Mouse (Mus musculus) MEL (cell line): Measurements from ENCODE around the gene Gm12394. TPM values are rescaled to one million over a fixed set of nuclear protein-coding genes. Genes with fewer than 3 reads are reported as not detected.

Experiments used
- DNase-seq: peaks from one replicate; pipeline ENCODE4 v3.0.0; 2011; ENCODE audit warnings: low read depth, low spot score
- H3K27ac ChIP-seq: 2 replicates; pipeline ENCODE4 v1.5.1; 2012; ENCODE audit warnings: low read depth, mild to moderate bottlenecking, control low read depth, low read length, moderate library complexity; ENCODE audit not compliant: control insufficient read depth
- H3K27me3 ChIP-seq, 2 experiments: fragments of 150-350 bp in 1 of 2; sonication (generic) in 1 of 2; 2 replicates each; pipeline ENCODE4 v1.6.1; 2012; ENCODE audit warnings: low read length in 2 of 2, mild to moderate bottlenecking in 2 of 2, improper control_type of control experiment in 1 of 2, moderate library complexity in 1 of 2; ENCODE audit not compliant: insufficient read depth in 2 of 2, control insufficient read depth in 1 of 2
- H3K36me3 ChIP-seq, 2 experiments: 2 replicates each; pipeline ENCODE4 v1.6.1; 2012 to 2014; ENCODE audit warnings: low read length in 2 of 2, improper control_type of control experiment in 1 of 2, inconsistent platforms in 1 of 2, mild to moderate bottlenecking in 1 of 2; ENCODE audit not compliant: insufficient read depth in 2 of 2, control insufficient read depth in 1 of 2
- H3K4me1 ChIP-seq, 2 experiments: fragments of 150-350 bp in 1 of 2; sonication (generic) in 1 of 2; 2 replicates each; pipeline ENCODE4 v1.6.1; 2012; ENCODE audit warnings: low read length in 2 of 2, improper control_type of control experiment in 1 of 2, mild to moderate bottlenecking in 1 of 2; ENCODE audit not compliant: insufficient read depth in 2 of 2, control insufficient read depth in 1 of 2
- H3K4me3 ChIP-seq, 2 experiments: fragments of 150-350 bp in 1 of 2; sonication (generic) in 1 of 2; 2 replicates each; pipeline ENCODE4 v1.5.1; 2012; ENCODE audit warnings: low read depth in 2 of 2, low read length in 2 of 2, mild to moderate bottlenecking in 2 of 2, moderate library complexity in 2 of 2, control low read depth in 1 of 2, improper control_type of control experiment in 1 of 2; ENCODE audit not compliant: control insufficient read depth in 1 of 2, insufficient read depth in 1 of 2
- H3K79me2 ChIP-seq: 2 replicates; pipeline ENCODE4 v1.6.1; 2012; ENCODE audit warnings: mild to moderate bottlenecking, low read length, moderate library complexity; ENCODE audit not compliant: control insufficient read depth, poor library complexity, insufficient read depth
- H3K9ac ChIP-seq: 2 replicates; pipeline ENCODE4 v1.6.1; 2012; ENCODE audit warnings: low read depth, mild to moderate bottlenecking, control low read depth, low read length, moderate library complexity; ENCODE audit not compliant: control insufficient read depth, poor library complexity, severe bottlenecking
- H3K9me3 ChIP-seq: fragments of 150-350 bp; sonication (generic); replicated peaks from 2 replicates; pipeline ENCODE4 v1.6.1; 2012; ENCODE audit warnings: mild to moderate bottlenecking, low read length, improper control_type of control experiment, moderate library complexity; ENCODE audit not compliant: insufficient read depth
- CHD1 ChIP-seq: IDR thresholded peaks from 2 replicates; pipeline ENCODE4 v1.6.1; 2012; ENCODE audit warnings: low read depth, mild to moderate bottlenecking, inconsistent platforms, low read length, improper control_type of control experiment
- CHD2 ChIP-seq: IDR thresholded peaks from 2 replicates; pipeline ENCODE4 v1.6.1; 2011; ENCODE audit warnings: low read length, improper control_type of control experiment
- CTCF ChIP-seq, 3 experiments: IDR thresholded peaks in 2 of 3; conservative IDR thresholded peaks in 1 of 3; 2 replicates each; pipeline ENCODE4 v1.5.1; 2011 to 2012; ENCODE audit warnings: low read length in 3 of 3, low read depth in 2 of 3, mild to moderate bottlenecking in 2 of 3, improper control_type of control experiment in 1 of 3, inconsistent platforms in 1 of 3, mixed read lengths in 1 of 3, moderate library complexity in 1 of 3; ENCODE audit not compliant: control insufficient read depth in 1 of 3, insufficient read depth in 1 of 3, poor library complexity in 1 of 3, severe bottlenecking in 1 of 3
- E2F4 ChIP-seq: IDR thresholded peaks from 2 replicates; pipeline ENCODE4 v1.6.1; 2011; ENCODE audit warnings: low read depth, low read length, improper control_type of control experiment, borderline replicate concordance
- ELF1 ChIP-seq: IDR thresholded peaks from 2 replicates; pipeline ENCODE4 v1.6.1; 2014; ENCODE audit warnings: low read depth, mild to moderate bottlenecking, inconsistent platforms, low read length, improper control_type of control experiment, moderate library complexity
- EP300 ChIP-seq, 2 experiments: IDR thresholded peaks; 2 replicates each; pipeline ENCODE4 v1.6.1; 2011; ENCODE audit warnings: improper control_type of control experiment in 2 of 2, low read length in 2 of 2, low read depth in 1 of 2, mild to moderate bottlenecking in 1 of 2
- HCFC1 ChIP-seq: IDR thresholded peaks from 2 replicates; pipeline ENCODE4 v1.6.1; 2012; ENCODE audit warnings: low read depth, mild to moderate bottlenecking, inconsistent platforms, low read length, improper control_type of control experiment, moderate library complexity
- JUND ChIP-seq: IDR thresholded peaks from 2 replicates; pipeline ENCODE4 v1.6.1; 2011; ENCODE audit warnings: low read depth, mild to moderate bottlenecking, improper control_type of control experiment, low read length
- KAT2A ChIP-seq: conservative IDR thresholded peaks from 2 replicates; pipeline ENCODE4 v1.6.1; 2012; ENCODE audit warnings: low read depth, low read length, improper control_type of control experiment, inconsistent platforms
- MAZ ChIP-seq: IDR thresholded peaks from 2 replicates; pipeline ENCODE4 v1.6.1; 2012; ENCODE audit warnings: low read depth, mild to moderate bottlenecking, inconsistent platforms, low read length, improper control_type of control experiment
- POLR2A ChIP-seq, 2 experiments: IDR thresholded peaks; 2 replicates each; pipeline ENCODE4 v1.6.1; 2011 to 2012; ENCODE audit warnings: low read length in 2 of 2, mild to moderate bottlenecking in 2 of 2, control low read depth in 1 of 2, improper control_type of control experiment in 1 of 2, low read depth in 1 of 2, moderate library complexity in 1 of 2; ENCODE audit not compliant: control insufficient read depth in 1 of 2, insufficient read depth in 1 of 2, poor library complexity in 1 of 2
- POLR2AphosphoS2 ChIP-seq: IDR thresholded peaks from 2 replicates; pipeline ENCODE4 v1.6.1; 2011; ENCODE audit warnings: low read length, improper control_type of control experiment
- UBTF ChIP-seq: IDR thresholded peaks from 2 replicates; pipeline ENCODE4 v1.6.1; 2012; ENCODE audit warnings: low read depth, mild to moderate bottlenecking, inconsistent platforms, low read length, improper control_type of control experiment, moderate library complexity, borderline replicate concordance; ENCODE audit not compliant: insufficient read depth
- USF1 ChIP-seq: IDR thresholded peaks from 2 replicates; pipeline ENCODE4 v1.6.1; 2014; ENCODE audit warnings: low read depth, mild to moderate bottlenecking, inconsistent platforms, low read length, improper control_type of control experiment, moderate library complexity
- USF2 ChIP-seq, 2 experiments: IDR thresholded peaks; 2 replicates each; pipeline ENCODE4 v1.6.1; 2011 to 2012; ENCODE audit warnings: improper control_type of control experiment in 2 of 2, low read length in 2 of 2, borderline replicate concordance in 1 of 2, inconsistent platforms in 1 of 2, low read depth in 1 of 2, mild to moderate bottlenecking in 1 of 2; ENCODE audit not compliant: insufficient read depth in 1 of 2
- ZKSCAN1 ChIP-seq: IDR thresholded peaks from 2 replicates; pipeline ENCODE4 v1.6.1; 2012; ENCODE audit warnings: low read depth, mild to moderate bottlenecking, inconsistent platforms, low read length, improper control_type of control experiment, moderate library complexity
- ZNF384 ChIP-seq: IDR thresholded peaks from 2 replicates; pipeline ENCODE4 v1.6.1; 2012; ENCODE audit warnings: low read depth, mild to moderate bottlenecking, inconsistent platforms, low read length, improper control_type of control experiment
- polyA plus RNA-seq, 2 experiments: library from polyadenylated mRNA; stranded (reverse) in 1 of 2; unstranded in 1 of 2; fragments of >175 nt in 1 of 2; fragments of >200 nt in 1 of 2; gene quantifications; 2 replicates each; pipeline versions ENCODE4 v1.2.1 to v1.2.4; 2012; ENCODE audit warnings: low replicate concordance in 2 of 2, low read depth in 1 of 2; ENCODE audit not compliant: insufficient read length in 2 of 2, insufficient read depth in 1 of 2, missing spikeins in 1 of 2
- total RNA-seq: library from RNA; depleted of rRNA; stranded (reverse); fragments of 300-350 nt; gene quantifications from 2 replicates; pipeline ENCODE4 v1.2.3, GENCODE M21; 2012

The Gm12394 gene
- total and polyA plus RNA-seq, 3 experiments, result 0.10 TPM; not detected in 2

GRCm38 (mm10) chr4:42902174-42902573 lies 45.6 kb upstream of the Gm12394 start (continued):
- no peak for TF ChIP-seq E2F4
- TF ChIP-seq, all 39 proteins: peak for 9

GRCm38 (mm10) chr4:42900878-42901277 lies 44.3 kb upstream of the Gm12394 start:
- Histone ChIP-seq H3K9ac (no peak overlapping the region), H3K27ac (no peak overlapping the region), H3K9me3 (no peaks in the 10 kb centered on the region), H3K4me3 (no peak overlapping the region), H3K36me3 (no peaks in the 10 kb centered on the region), H3K4me1 (no peaks in the 10 kb centered on the region), H3K27me3 (peaks cover 2 to 4% of the 10 kb centered on the region in 2 experiments; a peak in 3 of 4 replicates), H3K79me2 (no peaks in the 10 kb centered on the region)
- TF ChIP-seq ZNF384, result no peak
- TF ChIP-seq CHD2, result no peak
- no peak for TF ChIP-seq ZKSCAN1
- no peak for TF ChIP-seq CTCF (IDR thresholded peaks at IDR 0.05 in 2 of 3, conservative IDR thresholded peaks at IDR 0.05 in 1 of 3; ENCODE audit: control insufficient read depth in 1 of 3, insufficient read depth in 1 of 3, low read depth in 2 of 3, low read length in 3 of 3, poor library complexity in 1 of 3, severe bottlenecking in 1 of 3)
- TF ChIP-seq UBTF, result no peak
- TF ChIP-seq POLR2A (IDR thresholded peaks at IDR 0.05; ENCODE audit: control insufficient read depth in 1 of 2, insufficient read depth in 1 of 2, low read depth in 1 of 2, low read length in 2 of 2, poor library complexity in 1 of 2), result no peak
- no peak for TF ChIP-seq USF1
- TF ChIP-seq HCFC1, result no peak
- no peak for TF ChIP-seq POLR2AphosphoS2
- TF ChIP-seq CHD1, result no peak
- no peak for DNase-seq

GRCm38 (mm10) chr4:42898914-42899313 lies 42.3 kb upstream of the Gm12394 start:
- H3K27me3 ChIP-seq, result peaks cover 0 to 4% of the 10 kb centered on the region in 2 experiments; a peak in 2 of 4 replicates
- H3K4me1 ChIP-seq, result no peaks in the 10 kb centered on the region
- no peaks in the 10 kb centered on the region for H3K9me3 ChIP-seq
- TF ChIP-seq ELF1, result no peak
- TF ChIP-seq, all 39 proteins: peak for 0
- no peak overlapping the region for H3K27ac ChIP-seq
- H3K79me2 ChIP-seq, result no peaks in the 10 kb centered on the region
- no peak overlapping the region for H3K4me3 ChIP-seq
- no peak overlapping the region for H3K9ac ChIP-seq
- no peak for DNase-seq
- H3K36me3 ChIP-seq, result no peaks in the 10 kb centered on the region

GRCm38 (mm10) chr4:42895118-42895517 lies 38.5 kb upstream of the Gm12394 start:
- no peak for TF ChIP-seq MAZ
- TF ChIP-seq USF2 (IDR thresholded peaks at IDR 0.05; ENCODE audit: borderline replicate concordance in 1 of 2, insufficient read depth in 1 of 2, low read depth in 1 of 2, low read length in 2 of 2), result no peak
- no peak for TF ChIP-seq USF1
- TF ChIP-seq KAT2A, result no peak
- TF ChIP-seq HCFC1, result no peak
- TF ChIP-seq ZNF384, result no peak
- TF ChIP-seq JUND, result no peak
- TF ChIP-seq EP300 (IDR thresholded peaks at IDR 0.05; ENCODE audit: low read depth in 1 of 2, low read length in 2 of 2), result no peak
- TF ChIP-seq, all 39 proteins: peak for 0
- Histone ChIP-seq H3K4me3 (no peak overlapping the region), H3K9me3 (no peaks in the 10 kb centered on the region), H3K27me3 (peaks cover 5 to 6% of the 10 kb centered on the region in 2 experiments), H3K27ac (no peak overlapping the region), H3K79me2 (no peaks in the 10 kb centered on the region), H3K36me3 (no peaks in the 10 kb centered on the region), H3K9ac (no peak overlapping the region), H3K4me1 (no peaks in the 10 kb centered on the region)
- no peak for DNase-seq
